Mouse (Mus musculus) lung, postnatal 36 days (tissue): Measurements from ENCODE around the gene Cmpk2.
"Not testable (repeated sequence)": the region's sequence is repeated elsewhere in the genome, so short reads cannot be mapped to it uniquely, and the experiment has no call there.

Experiments
- DNase-seq: peaks from one replicate; pipeline ENCODE4 v3.0.0; 2022; ENCODE audit warnings: mixed read lengths

The Cmpk2 gene

GRCm38 (mm10) chr12:26485738-26486580 is 17.0 kb downstream of the Cmpk2 start:
- DNase-seq = not testable (repeated sequence)

- DNase-seq = peak; percentile 32
These were observed 19.0 kb downstream of the Cmpk2 start for GRCm38 (mm10) chr12:26487874-26488616.

- no peak for DNase-seq
These were observed 19.7 kb downstream of the Cmpk2 start for GRCm38 (mm10) chr12:26488617-26489274.

- DNase-seq = peak; percentile 11
These were observed 20.9 kb downstream of the Cmpk2 start for GRCm38 (mm10) chr12:26489942-26490341.

- no peak for DNase-seq
These were observed 32.0 kb downstream of the Cmpk2 start for GRCm38 (mm10) chr12:26501042-26501441.

GRCm38 (mm10) chr12:26510971-26511370 is 42.0 kb downstream of the Cmpk2 start:
- DNase-seq = no peak

- no peak for DNase-seq
These were observed 49.2 kb downstream of the Cmpk2 start for GRCm38 (mm10) chr12:26518206-26518605.

GRCm38 (mm10) chr12:26524943-26525697 is 56.1 kb downstream of the Cmpk2 start:
- DNase-seq = peak; percentile 10

- DNase-seq = no peak
These were observed 56.7 kb downstream of the Cmpk2 start for GRCm38 (mm10) chr12:26525698-26526026.
